Mouse (Mus musculus) heart, postnatal 0 days (tissue): ENCODE results near the gene Rasd1.

Source experiments
- CTCF ChIP-seq: IDR thresholded peaks from 2 replicates; pipeline ENCODE4 v1.5.1; 2016; ENCODE audit warnings: antibody characterized with exemption, control low read depth, low read depth
- EP300 ChIP-seq: IDR thresholded peaks from 2 replicates; pipeline ENCODE4 v1.6.1; 2016; ENCODE audit warnings: antibody characterized with exemption, low read depth

DNA sequence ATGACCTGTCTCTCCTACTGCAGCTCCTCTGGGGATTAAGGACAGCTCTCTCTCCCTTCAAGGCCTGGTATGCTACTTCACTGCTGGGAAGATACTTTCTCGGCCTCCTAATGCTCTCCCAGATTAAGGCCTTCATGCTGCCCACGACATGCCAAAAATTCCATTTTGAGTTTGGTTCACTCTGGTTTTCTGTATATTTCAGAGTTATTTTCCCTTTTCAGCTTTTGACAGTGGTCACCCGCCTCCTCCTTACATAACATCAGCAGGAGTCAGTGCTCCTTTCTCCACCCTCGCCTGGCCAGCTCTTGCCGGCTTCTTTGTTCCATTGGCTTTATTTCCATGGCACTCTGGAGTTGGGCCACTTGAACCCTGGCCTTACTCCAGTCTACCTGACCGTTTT lies 40.0 kb upstream of the Rasd1 start:
- no peak for TF ChIP-seq CTCF
- no peak for TF ChIP-seq EP300
